Mouse (Mus musculus) embryonic facial prominence, embryonic 14.5 days (tissue): ENCODE measurements around the gene Olfr715b. TPM values are rescaled to one million over a fixed set of nuclear protein-coding genes. Genes with fewer than 3 reads are reported as not detected.
"Not testable (repeated sequence)": the region's sequence is repeated elsewhere in the genome, so short reads cannot be mapped to it uniquely, and the experiment has no call there.

Experiments
- ATAC-seq: fragments of 200-750 bp; cut with Nextera tagmentation; 2 replicates; pipeline ENCODE4 v1.8.0; 2017; ENCODE audit warnings: low read depth, moderate number of reproducible peaks, moderate TSS enrichment
- DNase-seq: peaks from one replicate; pipeline ENCODE4 v3.0.0-alpha.2; 2015; ENCODE audit warnings: low spot score
- H3K27ac ChIP-seq: fragments of 300-500 bp; sonication (generic); replicated peaks from 2 replicates; pipeline ENCODE4 v1.5.1; 2014; ENCODE audit warnings: low read depth, mild to moderate bottlenecking, low read length, moderate library complexity
- H3K27me3 ChIP-seq: fragments of 300-500 bp; sonication (generic); replicated peaks from 2 replicates; pipeline ENCODE4 v1.6.1; 2014; ENCODE audit warnings: low read length; ENCODE audit not compliant: control insufficient read depth, insufficient read depth
- H3K36me3 ChIP-seq: fragments of 300-500 bp; sonication (generic); 2 replicates; pipeline ENCODE4 v1.6.1; 2014; ENCODE audit warnings: low read length, mixed read lengths; ENCODE audit not compliant: control insufficient read depth, insufficient read depth
- H3K4me1 ChIP-seq: fragments of 300-500 bp; sonication (generic); 2 replicates; pipeline ENCODE4 v1.6.1; 2014; ENCODE audit warnings: antibody characterized with exemption, low read length; ENCODE audit not compliant: control insufficient read depth, insufficient read depth
- H3K4me2 ChIP-seq: fragments of 300-500 bp; sonication (generic); 2 replicates; pipeline ENCODE4 v1.6.1; 2014; ENCODE audit warnings: low read depth, mild to moderate bottlenecking, low read length, moderate library complexity, mixed read lengths
- H3K4me3 ChIP-seq: fragments of 300-500 bp; sonication (generic); 2 replicates; pipeline ENCODE4 v1.5.1; 2014; ENCODE audit warnings: low read depth, mild to moderate bottlenecking, low read length
- H3K9ac ChIP-seq: fragments of 300-500 bp; sonication (generic); 2 replicates; pipeline ENCODE4 v1.6.1; 2014; ENCODE audit warnings: low read depth, mild to moderate bottlenecking, low read length, moderate library complexity, mixed read lengths
- H3K9me3 ChIP-seq: fragments of 300-500 bp; sonication (generic); 2 replicates; pipeline ENCODE4 v1.6.1; 2016; ENCODE audit warnings: low read length; ENCODE audit not compliant: control insufficient read depth
- WGBS: fragments of 180-500 bp; shearing (Covaris S2); extraction: QIAGEN DNeasy Blood & Tissue Kit; methylation state at CpG from one replicate; pipeline ENCODE4 v1.1.7; 2014; 5-methylcytosine and 5-hydroxymethylcytosine counted together
- polyA plus RNA-seq: library from polyadenylated mRNA; unstranded; fragments of >200 nt; fragmentation: Nextera tagmentation; extraction: Ambion mirVana; gene quantifications from 2 replicates; pipeline ENCODE4 v1.2.1, GENCODE M21; 2014

Gene Olfr715b
- not detected in 2 replicates for polyA plus RNA-seq

DNA sequence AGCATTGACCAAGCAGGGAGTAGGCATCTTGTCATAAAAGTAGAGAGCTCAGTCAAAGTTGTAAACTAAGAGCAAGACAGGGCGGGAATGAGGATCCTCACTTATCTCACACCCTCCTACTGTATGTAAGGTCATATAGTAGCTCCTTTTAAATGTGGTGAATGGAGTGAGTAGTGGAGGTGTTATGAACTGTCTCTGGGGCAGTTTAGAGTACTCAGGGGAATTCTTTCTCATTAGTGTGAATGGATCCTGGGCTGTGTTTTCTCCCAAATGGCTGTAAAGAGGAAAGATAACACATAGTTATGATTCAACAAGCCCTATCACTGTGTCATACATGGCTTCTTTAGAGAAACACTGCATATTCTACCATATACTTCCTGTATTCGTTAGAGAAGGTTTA is at the start of gene Olfr715b:
Gene Olfr715b, minus strand, starts transcription at position 101 of the 400 bp plus-strand sequence.
- H3K4me1 ChIP-seq, H3K27ac ChIP-seq: not testable (repeated sequence)

GRCm38 (mm10) chr7:107138027-107138426 is 27.9 kb upstream of the Olfr715b start, which contains the start of gene Olfr716:
TSS of gene Olfr716 (plus strand) at chr7:107138327.
- not testable (repeated sequence) for H3K4me1 ChIP-seq, H3K4me2 ChIP-seq, H3K9me3 ChIP-seq, ATAC-seq, H3K9ac ChIP-seq, H3K36me3 ChIP-seq, DNase-seq, H3K4me3 ChIP-seq, H3K27ac ChIP-seq, H3K27me3 ChIP-seq
- WGBS, result 62% methylated on average over 2 of the region's 2 CpGs

More for the DNA sequence above, at the start of gene Olfr715b:
- H3K4me3 ChIP-seq, H3K9ac ChIP-seq, H3K4me2 ChIP-seq, H3K9me3 ChIP-seq, DNase-seq, H3K36me3 ChIP-seq, H3K27me3 ChIP-seq, ATAC-seq: not testable (repeated sequence)
- 80% methylated on average over 1 of the region's 2 CpGs for WGBS

DNA sequence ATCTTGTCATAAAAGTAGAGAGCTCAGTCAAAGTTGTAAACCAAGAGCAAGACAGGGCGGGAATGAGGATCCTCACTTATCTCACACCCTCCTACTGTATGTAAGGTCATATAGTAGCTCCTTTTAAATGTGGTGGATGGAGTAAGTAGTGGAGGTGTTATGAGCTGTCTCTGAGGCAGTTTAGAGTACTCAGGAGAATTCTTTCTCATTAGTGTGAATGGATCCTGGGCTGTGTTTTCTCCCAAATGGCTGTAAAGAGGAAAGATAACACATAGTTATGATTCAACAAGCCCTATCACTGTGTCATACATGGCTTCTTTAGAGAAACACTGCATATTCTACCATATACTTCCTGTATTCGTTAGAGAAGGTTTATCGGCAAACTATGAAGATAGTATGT is 20.8 kb upstream of the Olfr715b start, which contains the start of gene Olfr715:
Gene Olfr715, minus strand, starts transcription at position 101 of the 400 bp plus-strand sequence.
- H3K4me2 ChIP-seq, H3K9me3 ChIP-seq, H3K4me3 ChIP-seq, H3K36me3 ChIP-seq, ATAC-seq, H3K27me3 ChIP-seq, H3K27ac ChIP-seq, H3K4me1 ChIP-seq, H3K9ac ChIP-seq, DNase-seq: not testable (repeated sequence)
- WGBS, result 90% methylated on average over 2 of the region's 3 CpGs

DNA sequence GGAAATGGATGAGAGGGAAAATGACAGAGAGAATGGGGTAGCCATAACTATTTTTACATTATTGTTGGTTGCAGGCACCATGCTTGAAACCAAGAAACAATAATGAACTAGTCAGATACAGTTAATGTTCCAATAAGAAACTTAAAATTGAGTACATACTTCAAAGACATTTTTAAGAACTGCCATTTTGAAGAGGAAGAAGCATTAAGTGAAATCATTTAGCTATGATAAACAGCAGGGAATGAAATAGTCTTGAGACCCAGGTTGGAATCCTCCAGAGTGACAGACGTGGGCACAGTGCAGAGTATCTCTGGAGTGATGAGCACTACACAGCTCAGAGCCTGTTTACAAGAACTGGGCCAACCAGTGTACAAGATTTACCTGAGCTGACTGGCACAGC is 17.2 kb downstream of the Olfr715b start, which contains the start of gene Olfr17:
Gene Olfr17, plus strand, starts transcription at position 301 of the 400 bp plus-strand sequence.
- no peaks in the 10 kb centered on the region for H3K27me3 ChIP-seq
- H3K9me3 ChIP-seq, result no peaks in the 10 kb centered on the region
- H3K4me2 ChIP-seq, result no peak within 1 kb of the TSS
- H3K4me1 ChIP-seq, result no peaks in the 10 kb centered on the region
- no peaks in the 10 kb centered on the region for H3K36me3 ChIP-seq
- WGBS, result 31% methylated on average over 1 of the region's 1 CpGs
- DNase-seq, result no peak
- no peak within 1 kb of the TSS for H3K27ac ChIP-seq
- no peak within 1 kb of the TSS for H3K4me3 ChIP-seq
- no peak within 1 kb of the TSS for H3K9ac ChIP-seq
- no peak for ATAC-seq

- no peak within 1 kb of the TSS for H3K27ac ChIP-seq
- H3K4me2 ChIP-seq, result no peak within 1 kb of the TSS
- ATAC-seq, result no peak
- H3K4me3 ChIP-seq, result no peak within 1 kb of the TSS
- H3K9me3 ChIP-seq, result 0 out of 2 replicates have a peak, but pooled peaks cover 4% of the 10 kb centered on the region
- H3K36me3 ChIP-seq, result no peaks in the 10 kb centered on the region
- H3K9ac ChIP-seq, result no peak within 1 kb of the TSS
- WGBS, result 89% methylated on average over 2 of the region's 2 CpGs
- no peak for DNase-seq
- H3K4me1 ChIP-seq, result no peaks in the 10 kb centered on the region
- H3K27me3 ChIP-seq, result no peaks in the 10 kb centered on the region
Observed at GRCm38 (mm10) chr7:107070681-107071080, 39.5 kb downstream of the Olfr715b start, which contains the start of gene Olfr714. TSS of gene Olfr714 (plus strand) at chr7:107070981.

Other genes with a start within 250 kb of the Olfr715b start
- not detected in 2 replicates for gene Olfr704, start 247.2 kb downstream of the Olfr715b start, polyA plus RNA-seq
- gene Olfr705, start 233.5 kb downstream of the Olfr715b start, polyA plus RNA-seq, result 0.22 TPM in 1 of 2 replicates, not detected in the other
- not detected in 2 replicates for gene Olfr706, start 222.2 kb downstream of the Olfr715b start, polyA plus RNA-seq
- gene Olfr707, start 209.1 kb downstream of the Olfr715b start, polyA plus RNA-seq, result 0.10 TPM in 1 of 2 replicates, not detected in the other
- not detected in 2 replicates for gene Olfr1532-ps1, start 202.4 kb downstream of the Olfr715b start, polyA plus RNA-seq
- gene Olfr709-ps1, start 178.2 kb downstream of the Olfr715b start, polyA plus RNA-seq, result not detected in 2 replicates
- not detected in 2 replicates for gene Olfr710, start 162.1 kb downstream of the Olfr715b start, polyA plus RNA-seq
- gene Olfr6, start 146.4 kb downstream of the Olfr715b start, polyA plus RNA-seq, result 0.04 TPM in 1 of 2 replicates, not detected in the other
- not detected in 2 replicates for gene Olfr711, start 134.9 kb downstream of the Olfr715b start, polyA plus RNA-seq
- not detected in 2 replicates for gene Olfr2, start 104.3 kb downstream of the Olfr715b start, polyA plus RNA-seq
- gene Olfr713, start 79.2 kb downstream of the Olfr715b start, polyA plus RNA-seq, result not detected in 2 replicates
- not detected in 2 replicates for gene Olfr714, start 39.4 kb downstream of the Olfr715b start, polyA plus RNA-seq
- gene Olfr17, start 17.1 kb downstream of the Olfr715b start, polyA plus RNA-seq, result 0.18 TPM in 1 of 2 replicates, not detected in the other
- 0.10 TPM in 1 of 2 replicates, not detected in the other for gene Olfr715, start 20.7 kb upstream of the Olfr715b start, polyA plus RNA-seq
- gene Olfr716, start 28.0 kb upstream of the Olfr715b start, polyA plus RNA-seq, result 0.12 TPM in 1 of 2 replicates, not detected in the other
- not detected in 2 replicates for gene Nlrp14, start 56.6 kb upstream of the Olfr715b start, polyA plus RNA-seq
- gene Rbmxl2, start 99.1 kb upstream of the Olfr715b start, polyA plus RNA-seq, result not detected in 2 replicates